Mouse (Mus musculus) embryonic facial prominence, embryonic 10.5 days (tissue): ENCODE data around the gene Pitpna. TPM values are rescaled to one million over a fixed set of nuclear protein-coding genes. Genes with fewer than 3 reads are reported as not detected.

Experiments used
- DNase-seq: peaks from one replicate; pipeline ENCODE4 v3.0.0-alpha.2; 2017; ENCODE audit warnings: low spot score
- H3K27ac ChIP-seq: fragments of 300-500 bp; sonication (generic); replicated peaks from 2 replicates; pipeline ENCODE4 v1.5.1; 2016; ENCODE audit warnings: mild to moderate bottlenecking
- H3K27me3 ChIP-seq: fragments of 300-500 bp; sonication (generic); replicated peaks from 2 replicates; pipeline ENCODE4 v1.6.1; 2016; ENCODE audit warnings: low read depth, mild to moderate bottlenecking; ENCODE audit not compliant: poor library complexity, severe bottlenecking
- H3K36me3 ChIP-seq: fragments of 300-500 bp; sonication (generic); replicated peaks from 2 replicates; pipeline ENCODE4 v1.6.1; 2016; ENCODE audit warnings: mild to moderate bottlenecking, moderate library complexity
- H3K4me1 ChIP-seq: fragments of 300-500 bp; sonication (generic); 2 replicates; pipeline ENCODE4 v1.6.1; 2016
- H3K4me3 ChIP-seq: fragments of 300-500 bp; sonication (generic); 2 replicates; pipeline ENCODE4 v1.5.1; 2016; ENCODE audit warnings: mild to moderate bottlenecking, moderate library complexity
- H3K9me3 ChIP-seq: fragments of 300-500 bp; sonication (generic); 2 replicates; pipeline ENCODE4 v1.6.1; 2016; ENCODE audit warnings: mild to moderate bottlenecking
- WGBS: fragments of 180-500 bp; shearing (Covaris S2); methylation state at CpG from one replicate; pipeline ENCODE4 v1.1.7; 2016; 5-methylcytosine and 5-hydroxymethylcytosine counted together
- polyA plus RNA-seq: library from polyadenylated mRNA; unstranded; fragments of >200 nt; fragmentation: Nextera tagmentation; extraction: Ambion mirVana; gene quantifications from 2 replicates; pipeline ENCODE4 v1.2.1, GENCODE M21; 2016

Pitpna gene
- polyA plus RNA-seq, 1 experiment from 2014 or later = 61.5 TPM

GRCm38 (mm10) chr11:75604826-75605225 lies 16.9 kb downstream of the Pitpna start:
- no peak overlapping the region for H3K27ac ChIP-seq
- H3K4me3 ChIP-seq = no peak overlapping the region
- peaks cover 89% of the 10 kb centered on the region for H3K36me3 ChIP-seq
- WGBS = 92% methylated on average over 5 of the region's 5 CpGs
- DNase-seq = no peak
- no peaks in the 10 kb centered on the region for H3K4me1 ChIP-seq
- H3K27me3 ChIP-seq = no peaks in the 10 kb centered on the region
- H3K9me3 ChIP-seq = no peaks in the 10 kb centered on the region

GRCm38 (mm10) chr11:75605318-75605717 lies 17.4 kb downstream of the Pitpna start:
- no peaks in the 10 kb centered on the region for H3K27me3 ChIP-seq
- H3K27ac ChIP-seq = no peak overlapping the region
- WGBS = 69% methylated on average over 1 of the region's 1 CpGs
- no peaks in the 10 kb centered on the region for H3K4me1 ChIP-seq
- no peak for DNase-seq
- H3K4me3 ChIP-seq = no peak overlapping the region
- H3K9me3 ChIP-seq = no peaks in the 10 kb centered on the region
- H3K36me3 ChIP-seq = peaks cover 89% of the 10 kb centered on the region

GRCm38 (mm10) chr11:75608776-75609175 lies 20.9 kb downstream of the Pitpna start:
- Histone ChIP-seq H3K36me3 (peaks cover 90% of the 10 kb centered on the region), H3K27me3 (no peaks in the 10 kb centered on the region), H3K4me1 (no peaks in the 10 kb centered on the region), H3K4me3 (no peak overlapping the region), H3K27ac (no peak overlapping the region), H3K9me3 (no peaks in the 10 kb centered on the region)
- WGBS = 94% methylated on average over 5 of the region's 5 CpGs
- DNase-seq = no peak

GRCm38 (mm10) chr11:75610021-75610420 lies 22.1 kb downstream of the Pitpna start:
- Histone ChIP-seq H3K27ac (no peak overlapping the region), H3K4me3 (no peak overlapping the region), H3K4me1 (no peaks in the 10 kb centered on the region), H3K36me3 (peaks cover 92% of the 10 kb centered on the region), H3K9me3 (no peaks in the 10 kb centered on the region), H3K27me3 (no peaks in the 10 kb centered on the region)
- 88% methylated on average over 2 of the region's 2 CpGs for WGBS
- DNase-seq = no peak

- Histone ChIP-seq H3K27me3 (no peaks in the 10 kb centered on the region), H3K4me1 (no peaks in the 10 kb centered on the region), H3K27ac (no peak overlapping the region), H3K4me3 (no peak overlapping the region), H3K9me3 (no peaks in the 10 kb centered on the region), H3K36me3 (peaks cover 94% of the 10 kb centered on the region)
- no peak for DNase-seq
- WGBS = 98% methylated on average over 1 of the region's 1 CpGs
These were observed 26.9 kb downstream of the Pitpna start for GRCm38 (mm10) chr11:75614769-75615168.

GRCm38 (mm10) chr11:75615556-75615955 lies 27.7 kb downstream of the Pitpna start:
- Histone ChIP-seq H3K27ac (no peak overlapping the region), H3K27me3 (no peaks in the 10 kb centered on the region), H3K9me3 (no peaks in the 10 kb centered on the region), H3K36me3 (peaks cover 94% of the 10 kb centered on the region), H3K4me3 (no peak overlapping the region), H3K4me1 (no peaks in the 10 kb centered on the region)
- WGBS = 87% methylated on average over 2 of the region's 2 CpGs
- no peak for DNase-seq

- H3K27ac ChIP-seq = no peak overlapping the region
- H3K4me3 ChIP-seq = no peak overlapping the region
- peaks cover 87% of the 10 kb centered on the region for H3K36me3 ChIP-seq
- H3K27me3 ChIP-seq = no peaks in the 10 kb centered on the region
- 85% methylated on average over 5 of the region's 5 CpGs for WGBS
- no peaks in the 10 kb centered on the region for H3K4me1 ChIP-seq
- DNase-seq = no peak
- no peaks in the 10 kb centered on the region for H3K9me3 ChIP-seq
These were observed 31.2 kb downstream of the Pitpna start for GRCm38 (mm10) chr11:75619133-75619532.

GRCm38 (mm10) chr11:75620136-75620780 lies 32.4 kb downstream of the Pitpna start:
- Histone ChIP-seq H3K4me3 (no peak overlapping the region), H3K4me1 (no peaks in the 10 kb centered on the region), H3K27ac (no peak overlapping the region), H3K36me3 (peaks cover 83% of the 10 kb centered on the region), H3K9me3 (no peaks in the 10 kb centered on the region), H3K27me3 (no peaks in the 10 kb centered on the region)
- no peak for DNase-seq
- whole genome bisulfite sequencing = 93% methylated on average over 12 of the region's 12 CpGs

- DNase-seq = no peak
- Histone ChIP-seq H3K27ac (no peak overlapping the region), H3K9me3 (no peaks in the 10 kb centered on the region), H3K4me3 (no peak overlapping the region), H3K36me3 (peaks cover 84% of the 10 kb centered on the region), H3K27me3 (no peaks in the 10 kb centered on the region), H3K4me1 (no peaks in the 10 kb centered on the region)
- WGBS = 94% methylated on average over 2 of the region's 2 CpGs
These were observed 33.5 kb downstream of the Pitpna start for GRCm38 (mm10) chr11:75621426-75621825.

GRCm38 (mm10) chr11:75622588-75623329 lies 34.9 kb downstream of the Pitpna start:
- Histone ChIP-seq H3K4me3 (no peak overlapping the region), H3K27ac (no peak overlapping the region), H3K9me3 (no peaks in the 10 kb centered on the region), H3K4me1 (no peaks in the 10 kb centered on the region), H3K27me3 (no peaks in the 10 kb centered on the region), H3K36me3 (peaks cover 84% of the 10 kb centered on the region)
- no peak for DNase-seq
- WGBS = 90% methylated on average over 2 of the region's 2 CpGs

- WGBS = 76% methylated on average over 2 of the region's 2 CpGs
- peaks cover 79% of the 10 kb centered on the region for H3K36me3 ChIP-seq
- no peaks in the 10 kb centered on the region for H3K27me3 ChIP-seq
- no peaks in the 10 kb centered on the region for H3K4me1 ChIP-seq
- H3K4me3 ChIP-seq = no peak overlapping the region
- no peak for DNase-seq
- no peaks in the 10 kb centered on the region for H3K9me3 ChIP-seq
- no peak overlapping the region for H3K27ac ChIP-seq
These were observed 36.2 kb downstream of the Pitpna start for GRCm38 (mm10) chr11:75624102-75624554.

- peaks cover 9% of the 10 kb centered on the region for H3K4me1 ChIP-seq
- peaks cover 62% of the 10 kb centered on the region for H3K36me3 ChIP-seq
- no peak overlapping the region for H3K4me3 ChIP-seq
- no peaks in the 10 kb centered on the region for H3K27me3 ChIP-seq
- no peak overlapping the region for H3K27ac ChIP-seq
- WGBS = 97% methylated on average over 4 of the region's 4 CpGs
- no peak for DNase-seq
- no peaks in the 10 kb centered on the region for H3K9me3 ChIP-seq
These were observed 37.9 kb downstream of the Pitpna start for GRCm38 (mm10) chr11:75625820-75626219.

- peaks cover 32% of the 10 kb centered on the region for H3K36me3 ChIP-seq
- DNase-seq = no peak
- H3K27ac ChIP-seq = peak overlapping the region; percentile 78
- 25% methylated on average over 5 of the region's 5 CpGs for WGBS
- H3K4me3 ChIP-seq = peak overlapping the region; percentile 82
- H3K4me1 ChIP-seq = peaks cover 30% of the 10 kb centered on the region
- no peaks in the 10 kb centered on the region for H3K9me3 ChIP-seq
- no peaks in the 10 kb centered on the region for H3K27me3 ChIP-seq
These were observed 42.2 kb downstream of the Pitpna start for GRCm38 (mm10) chr11:75630098-75630497.
